Mouse (Mus musculus) large intestine, adult 2 months (tissue): Measurements from ENCODE around the gene En2. TPM values are rescaled to one million over a fixed set of nuclear protein-coding genes. Genes with fewer than 3 reads are reported as not detected.

Experiments
- DNase-seq: peaks from one replicate; pipeline ENCODE4 v3.0.0-alpha.2; 2012; ENCODE audit warnings: low read depth, low spot score
- WGBS: fragments of 180-500 bp; shearing (Covaris S2); methylation state at CpG from one replicate; pipeline ENCODE4 v1.1.7; 2018; 5-methylcytosine and 5-hydroxymethylcytosine counted together
- polyA plus RNA-seq: library from polyadenylated mRNA; depleted of rRNA; stranded (reverse); fragments of >200 nt; gene quantifications from 2 replicates; pipeline ENCODE4 v1.2.3, GENCODE M21; 2012; rRNA removed

The En2 gene
- polyA plus RNA-seq, 1 experiment: not detected

DNA sequence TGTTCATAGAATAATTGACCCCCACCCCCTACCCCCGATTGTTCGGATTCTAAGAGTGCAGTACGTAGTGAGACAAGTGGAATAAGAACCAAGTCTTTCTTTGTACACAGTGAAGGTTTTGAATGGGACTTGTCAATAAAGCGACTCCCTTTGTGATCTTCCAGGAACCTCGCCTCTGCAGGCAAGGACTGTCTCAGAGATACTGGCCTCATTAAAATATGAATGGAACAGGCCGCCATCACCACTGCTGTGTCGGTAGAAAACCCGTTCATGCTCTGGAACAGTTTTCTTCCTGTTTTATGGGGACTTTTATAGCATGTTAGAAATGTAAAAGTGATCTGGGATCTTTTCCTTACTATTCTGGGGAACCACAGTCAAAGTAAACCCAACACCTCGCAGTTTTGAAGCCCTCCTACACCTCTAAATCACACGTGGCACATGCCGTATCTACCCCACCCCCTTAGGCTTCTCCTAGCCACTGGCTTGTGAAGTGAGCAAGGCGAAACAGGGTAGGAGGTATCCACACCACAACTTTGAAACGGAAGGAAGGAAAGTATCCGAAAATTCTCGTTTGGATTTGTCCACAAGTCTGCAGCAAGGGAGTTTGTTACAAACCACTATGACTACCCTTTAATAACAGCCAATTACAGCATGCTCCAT lies 46.3 kb downstream of the En2 start:
- DNase-seq: no peak
- 10% methylated on average over 15 of the region's 15 CpGs for WGBS

- no peak for DNase-seq
- WGBS: 38% methylated on average over 2 of the region's 2 CpGs
These were observed 47.9 kb downstream of the En2 start for GRCm38 (mm10) chr5:28213441-28213840.

DNA sequence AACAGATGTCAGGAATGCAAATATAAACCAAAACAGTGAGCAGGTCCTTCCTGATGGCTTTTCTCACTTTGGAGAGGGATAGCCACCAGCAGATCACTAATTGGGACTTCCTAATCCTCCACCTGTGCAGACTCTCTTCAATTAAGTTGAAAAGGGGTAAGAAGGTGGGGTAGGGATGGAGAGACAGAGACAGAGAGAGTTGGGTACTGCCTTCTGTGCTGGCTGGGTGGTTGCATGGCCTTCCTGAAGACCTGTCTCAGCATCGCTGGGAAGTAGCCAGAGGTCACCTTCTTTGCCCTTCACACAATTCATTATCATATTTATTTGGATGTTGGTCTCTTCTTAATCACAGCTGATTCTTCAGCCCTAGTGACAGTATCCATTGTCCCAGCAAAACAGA lies 54.1 kb downstream of the En2 start:
- DNase-seq: no peak
- WGBS: 86% methylated on average over 1 of the region's 1 CpGs

Other genes with a start within 250 kb of the En2 start
- 47.7 and 64.9 TPM in 2 replicates for gene Insig1, start 94.3 kb upstream of the En2 start, polyA plus RNA-seq
- gene Cnpy1, start 80.1 kb downstream of the En2 start, polyA plus RNA-seq: 0.61 and 1.8 TPM in 2 replicates
- gene Rbm33, start 151.4 kb downstream of the En2 start, polyA plus RNA-seq: 11.5 and 17.2 TPM in 2 replicates